Mouse (Mus musculus) heart, embryonic 13.5 days (tissue): ENCODE results near the gene Ralgapb. TPM values are rescaled to one million over a fixed set of nuclear protein-coding genes. Genes with fewer than 3 reads are reported as not detected.

Experiments used
- polyA plus RNA-seq: library from polyadenylated mRNA; unstranded; fragments of >200 nt; fragmentation: Nextera tagmentation; extraction: Ambion mirVana; gene quantifications from 2 replicates; pipeline ENCODE4 v1.2.1, GENCODE M21; 2015

The Ralgapb gene
- polyA plus RNA-seq, 1 experiment from 2014 or later, result 11.2 TPM

Other genes with a start within 250 kb of the Ralgapb start
- gene D630003M21Rik, start 180.6 kb upstream of the Ralgapb start, polyA plus RNA-seq, result 2.2 and 2.7 TPM in 2 replicates
- gene Bpi, start 151.8 kb upstream of the Ralgapb start, polyA plus RNA-seq, result not detected in 2 replicates
- gene Lbp, start 103.4 kb upstream of the Ralgapb start, polyA plus RNA-seq, result 11.8 and 14.9 TPM in 2 replicates
- 0.60 and 0.95 TPM in 2 replicates for gene Snhg11, start 34.2 kb upstream of the Ralgapb start, polyA plus RNA-seq
- not detected in 2 replicates for gene Adig, start 92.8 kb downstream of the Ralgapb start, polyA plus RNA-seq
- gene Arhgap40, start 102.9 kb downstream of the Ralgapb start, polyA plus RNA-seq, result not detected in 2 replicates
- not detected in 2 replicates for gene Slc32a1, start 200.9 kb downstream of the Ralgapb start, polyA plus RNA-seq
- 7.2 and 7.6 TPM in 2 replicates for gene Actr5, start 215.0 kb downstream of the Ralgapb start, polyA plus RNA-seq